Mouse (Mus musculus): ENCODE measurements at regions not wholly inside any gene's neighbourhood (a gene's known extent, or its start where the extent isn't known, plus 50 kb on each side); places are given as distances from the start of the nearest gene placed in this dataset.

DNA sequence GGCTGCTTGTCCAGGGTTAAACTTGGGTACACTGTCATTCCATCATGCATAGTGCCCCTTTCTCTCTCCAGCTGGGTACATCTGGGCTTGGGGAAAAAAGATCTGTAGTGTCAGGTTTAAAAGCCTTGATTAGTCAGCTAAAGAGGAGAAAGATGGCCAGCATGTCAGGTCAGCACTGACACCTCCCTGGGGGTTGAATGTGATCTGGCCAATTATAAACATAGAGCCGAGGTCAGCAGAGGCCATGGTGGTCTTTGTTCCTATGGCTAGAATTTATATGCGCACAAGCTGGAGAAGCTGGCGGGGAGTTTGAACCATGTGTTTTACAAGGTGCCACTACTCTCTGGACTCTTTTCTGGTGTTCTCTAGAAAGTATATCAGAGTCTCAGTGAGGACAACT is 61.0 kb upstream of the Gm12728 start:
- TF ChIP-seq EP300 (optimal IDR thresholded peaks at IDR 0.05) (no peak), CTCF (IDR thresholded peaks at IDR 0.05; ENCODE audit: low read depth) (no peak)

Measured in stomach, postnatal 0 days (tissue).